Mouse (Mus musculus) 416B (cell line): ENCODE measurements around the gene Serhl.

ENCODE experiments used
- DNase-seq: peaks from one replicate; pipeline ENCODE4 v3.0.0; 2011; ENCODE audit warnings: low read depth

Serhl gene

DNA sequence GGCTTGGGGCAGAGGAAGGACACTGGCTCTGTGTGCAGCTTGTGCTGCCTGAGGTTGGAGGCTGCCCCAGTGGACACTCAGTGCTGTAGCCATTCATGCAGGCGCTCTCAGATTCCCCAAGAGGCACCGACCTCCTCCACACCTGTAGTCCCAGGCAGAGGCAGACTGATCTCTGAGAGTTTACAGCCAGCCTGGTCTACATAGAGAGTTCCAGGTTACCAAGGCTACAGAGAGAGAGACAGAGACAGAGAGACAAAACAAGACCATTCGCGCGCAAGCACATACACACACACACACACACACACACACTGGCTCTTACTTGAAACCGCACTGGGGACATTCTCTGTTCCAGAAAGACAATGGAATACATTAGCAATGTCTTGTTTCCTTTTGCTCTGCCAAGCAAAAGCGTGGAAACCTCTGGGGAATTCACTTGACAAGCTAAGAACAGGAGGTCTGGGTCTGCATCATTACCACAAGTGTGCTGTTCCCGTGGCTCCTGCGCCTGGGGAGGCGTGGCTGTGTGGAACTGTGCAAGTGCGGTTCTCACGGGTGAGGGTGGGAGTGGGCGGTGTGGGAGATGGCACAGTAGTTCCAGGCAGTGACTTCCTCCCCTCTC lies 5.2 kb upstream of the Serhl start:
- DNase-seq = no peak

DNA sequence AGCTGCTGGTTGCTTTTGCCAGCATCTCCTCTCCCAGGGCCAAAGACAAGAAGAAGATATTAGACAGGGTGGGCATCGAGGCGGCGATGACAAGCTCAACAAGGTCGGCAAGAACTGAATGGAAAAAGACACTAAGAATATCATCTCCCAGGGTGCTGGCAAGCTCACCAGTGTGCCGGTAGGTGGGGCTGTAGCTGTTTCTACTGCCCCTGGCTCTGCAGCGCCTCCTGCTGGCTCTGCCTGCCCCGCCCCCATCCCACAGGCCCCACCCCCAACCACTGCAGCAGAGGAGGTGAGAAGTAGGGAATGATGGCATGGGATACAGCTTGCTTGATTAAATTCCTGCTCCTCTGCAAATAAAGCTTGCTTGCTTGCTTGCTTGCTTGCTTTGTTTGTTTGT lies 3.4 kb upstream of the Serhl start:
- peak; percentile 77 for DNase-seq

DNA sequence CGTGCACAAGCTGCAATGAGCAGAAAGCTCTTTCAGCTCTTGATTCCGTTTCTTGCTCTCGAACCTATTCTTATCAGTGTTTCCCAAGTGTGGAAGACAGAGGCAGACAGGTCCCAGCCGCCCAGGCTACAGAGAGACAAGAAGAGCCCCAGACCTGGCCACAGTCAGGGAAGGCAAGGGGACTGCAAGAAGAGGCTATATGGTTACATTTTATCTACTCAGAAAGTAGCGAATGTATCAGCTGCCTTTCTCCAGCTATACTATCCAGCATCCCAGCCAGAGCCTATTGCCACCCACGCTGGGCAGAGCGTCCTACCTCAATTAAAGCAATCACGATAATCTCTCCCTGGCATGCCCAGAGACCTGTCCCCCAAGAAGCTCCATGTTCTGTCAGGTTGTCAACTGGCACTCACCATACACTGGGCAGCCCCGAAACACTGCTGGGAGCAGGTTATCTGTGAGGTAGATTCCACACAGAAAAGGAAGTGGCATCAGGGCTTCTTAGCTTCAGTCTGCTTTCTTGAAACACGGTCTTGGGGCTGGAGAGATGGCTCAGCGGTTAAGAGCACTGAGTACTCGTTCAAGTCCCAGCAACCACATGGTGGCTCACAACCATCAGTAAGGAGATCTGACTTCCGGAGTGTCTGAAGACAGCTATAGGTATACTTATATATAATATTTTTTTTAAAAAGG lies 2.5 kb upstream of the Serhl start:
- no peak for DNase-seq

DNA sequence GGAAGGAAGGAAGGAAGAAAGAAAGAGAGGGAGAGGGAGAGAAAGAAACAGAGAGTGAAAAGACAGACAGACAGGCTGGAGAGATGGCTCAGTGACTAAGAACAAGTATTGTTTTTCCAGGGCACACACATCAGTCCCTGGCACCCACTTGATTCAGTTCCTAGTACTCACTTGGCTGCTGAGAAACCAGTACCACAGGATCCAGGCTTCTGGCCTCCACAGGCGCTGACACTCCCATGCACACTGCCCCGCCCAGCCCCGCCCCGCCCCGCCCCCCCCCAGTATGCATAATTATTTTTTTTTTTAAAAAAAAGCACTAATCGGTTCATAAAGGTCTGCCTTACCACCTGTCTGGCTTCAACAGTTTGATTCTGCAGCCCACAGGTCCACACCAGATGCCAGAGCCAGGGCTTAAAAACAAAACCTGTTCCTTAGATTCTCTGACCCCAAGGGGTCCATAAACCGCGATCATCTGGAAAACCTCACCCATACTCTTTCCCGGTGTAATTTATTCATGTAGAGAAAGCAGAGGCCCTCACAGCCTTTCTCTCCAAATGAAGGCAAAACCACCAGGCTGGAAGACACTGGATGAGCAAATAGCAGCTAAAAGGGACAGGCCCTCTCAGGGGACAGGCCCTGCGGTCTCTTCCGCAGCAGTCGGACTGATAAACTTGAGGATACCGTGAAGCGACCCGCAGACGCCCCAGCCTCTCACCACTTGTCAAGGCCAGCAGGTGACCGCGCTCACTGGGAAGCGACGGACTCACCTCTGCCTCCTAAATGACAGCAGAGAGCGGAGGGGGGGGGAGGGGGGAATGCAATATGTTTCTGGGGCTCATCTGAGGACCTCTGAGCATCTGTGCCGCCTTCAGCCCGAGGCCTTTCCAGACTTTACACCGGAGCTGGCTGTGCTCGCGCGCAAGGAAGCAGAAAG lies 544 bp upstream of the Serhl start:
- DNase-seq = no peak

DNA sequence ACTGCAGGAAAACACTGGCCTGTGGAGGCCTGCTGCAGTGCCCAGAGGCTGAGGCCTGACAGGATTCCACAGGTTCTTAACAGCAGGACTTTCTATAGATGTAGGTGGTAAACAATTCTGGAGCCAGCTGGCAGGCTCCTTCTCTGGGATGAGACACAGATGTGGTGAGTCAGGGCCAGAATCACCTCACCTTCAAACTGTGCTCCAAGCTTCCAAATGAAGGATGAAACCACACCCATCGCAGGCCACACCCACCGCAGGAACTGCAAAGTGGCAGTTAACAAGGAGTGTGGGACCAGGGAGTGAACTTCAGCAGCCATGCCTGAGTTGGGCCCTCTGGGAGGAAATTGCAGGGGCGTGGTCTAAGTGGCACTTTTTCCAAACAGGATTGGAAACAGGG lies 1.6 kb downstream of the Serhl start:
- DNase-seq = no peak

DNA sequence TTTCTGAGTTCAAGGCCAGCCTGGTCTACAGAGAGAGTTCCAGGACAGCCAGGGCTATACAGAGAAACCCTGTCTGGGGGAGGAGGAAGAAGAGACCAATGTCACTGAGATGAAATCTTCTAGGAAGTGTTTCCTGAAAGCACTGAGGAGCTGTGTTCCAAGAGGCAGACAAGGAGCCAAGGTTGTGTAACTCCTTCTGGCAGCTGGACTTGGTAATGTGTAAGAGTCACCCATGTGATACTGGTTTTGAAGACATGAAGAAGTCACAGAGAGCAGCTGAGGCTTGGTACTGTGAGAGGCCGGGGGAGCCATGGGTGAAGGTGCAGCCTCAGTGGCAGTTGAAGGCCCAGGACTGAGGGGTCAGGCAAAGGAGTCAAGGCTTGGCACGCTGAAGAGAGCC lies 4.4 kb downstream of the Serhl start:
- DNase-seq = no peak

DNA sequence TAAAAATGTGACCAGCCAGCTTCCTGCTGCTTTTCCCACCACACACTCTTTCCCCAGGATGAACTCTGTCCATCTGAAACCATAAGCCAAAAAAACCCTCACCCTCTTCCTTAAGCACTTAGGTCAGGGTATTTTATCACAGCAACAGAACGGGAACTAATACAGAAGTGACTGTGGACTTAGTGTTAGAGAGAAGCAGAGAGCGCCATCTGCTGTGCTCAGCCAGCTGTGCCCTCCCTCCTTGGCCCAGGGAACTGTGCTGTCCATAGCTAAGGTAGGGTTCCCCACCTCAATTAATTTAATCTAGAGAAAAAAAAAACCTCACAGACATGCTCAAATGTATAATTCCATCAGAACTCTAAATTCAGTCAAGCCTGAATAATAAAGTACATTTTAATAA lies 6.6 kb downstream of the Serhl start:
- DNase-seq = peak; percentile 68

DNA sequence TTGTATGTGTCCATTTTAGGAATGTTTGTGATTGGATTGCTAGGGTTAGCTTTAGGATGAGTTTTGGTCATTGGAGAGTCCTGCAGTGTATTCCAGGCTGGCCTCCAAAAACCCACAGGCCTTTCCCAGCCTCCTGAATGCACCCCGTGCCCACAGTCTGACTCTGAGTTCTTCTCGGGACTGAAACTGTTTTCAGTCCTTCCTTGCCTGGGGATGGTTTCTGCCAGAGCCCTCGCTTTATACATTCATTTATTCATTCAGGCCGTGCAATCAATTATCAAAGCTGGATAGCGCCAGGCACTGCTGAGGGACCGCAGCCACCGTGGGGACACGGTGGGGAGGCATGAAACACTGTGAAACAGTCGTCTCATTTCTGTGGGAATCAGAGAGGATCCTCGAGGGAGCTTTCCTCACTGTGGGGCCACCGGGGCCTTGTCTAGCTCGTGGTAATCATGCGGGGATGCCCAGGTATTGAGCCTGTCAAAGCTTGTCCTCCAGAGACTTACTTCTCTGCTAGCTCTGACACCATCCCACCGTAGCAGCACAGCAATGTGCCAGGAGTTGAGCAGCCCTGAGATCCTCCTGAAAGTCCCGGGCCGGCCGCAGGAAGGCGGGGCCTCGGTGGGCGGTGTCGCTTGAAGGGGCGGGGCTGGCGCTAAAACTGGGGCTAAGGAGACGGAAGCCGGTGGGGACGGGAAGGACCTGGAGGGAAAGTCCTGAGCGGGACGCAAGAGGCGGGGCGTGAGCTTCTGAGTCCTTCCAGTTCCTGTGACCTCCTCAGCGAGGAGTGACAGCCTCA lies 10.4 kb downstream of the Serhl start:
- DNase-seq = peak; percentile 95

DNA sequence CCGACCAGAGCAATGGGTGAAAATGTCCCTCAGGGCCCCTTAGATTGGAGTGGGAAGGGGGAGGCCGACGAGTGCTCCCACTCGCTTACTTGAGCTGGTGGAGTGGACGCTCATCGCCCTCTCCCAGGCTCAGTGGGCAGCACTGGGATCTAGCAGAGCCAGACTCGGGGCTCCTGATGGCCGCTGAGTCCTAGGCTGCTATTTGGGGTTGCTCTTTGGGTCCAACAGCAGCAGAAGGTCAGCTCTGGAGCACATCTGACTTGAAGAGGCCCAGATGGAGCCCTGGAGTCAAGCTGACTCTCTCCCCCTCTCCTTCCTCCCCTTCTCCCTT lies 11.0 kb downstream of the Serhl start:
- no peak for DNase-seq

DNA sequence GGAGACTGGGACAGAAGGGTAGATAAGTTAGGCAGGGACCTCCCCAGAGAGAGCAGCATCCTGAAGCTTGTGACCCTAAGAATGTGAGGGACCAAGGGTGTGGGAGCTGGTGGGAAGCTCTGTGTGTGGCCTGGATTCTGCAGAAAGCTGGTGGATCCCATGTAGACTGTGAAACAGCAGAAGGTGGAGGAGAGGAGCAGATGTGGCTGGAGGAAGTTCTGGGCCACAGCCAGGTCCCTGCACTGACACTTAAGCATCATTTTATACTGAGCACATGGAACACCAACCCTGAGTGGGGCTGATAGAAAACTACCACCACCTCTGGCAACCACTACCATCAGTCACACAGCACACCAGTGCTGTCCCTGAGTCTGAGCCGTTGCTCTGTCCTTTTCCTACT lies 13.8 kb downstream of the Serhl start:
- no peak for DNase-seq

DNA sequence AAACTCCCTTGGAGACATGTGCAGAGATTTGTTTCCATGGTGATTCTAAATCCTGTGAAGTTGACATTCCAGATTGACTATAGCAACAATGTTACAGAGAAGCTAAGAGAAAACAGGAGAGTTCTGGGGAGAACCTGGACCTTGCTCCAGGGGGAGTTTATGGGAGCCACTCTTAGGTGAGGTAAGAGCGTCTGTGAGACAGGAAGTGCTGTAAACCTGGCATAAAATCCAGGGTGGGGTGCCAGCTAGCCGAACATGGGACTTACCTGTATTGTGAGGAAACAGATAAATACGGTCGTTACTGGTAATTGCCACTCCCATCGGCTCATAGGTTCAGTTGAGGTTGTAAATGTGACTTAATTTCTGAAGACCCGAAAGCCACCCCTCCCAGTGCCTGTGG lies 17.1 kb downstream of the Serhl start:
- no peak for DNase-seq

DNA sequence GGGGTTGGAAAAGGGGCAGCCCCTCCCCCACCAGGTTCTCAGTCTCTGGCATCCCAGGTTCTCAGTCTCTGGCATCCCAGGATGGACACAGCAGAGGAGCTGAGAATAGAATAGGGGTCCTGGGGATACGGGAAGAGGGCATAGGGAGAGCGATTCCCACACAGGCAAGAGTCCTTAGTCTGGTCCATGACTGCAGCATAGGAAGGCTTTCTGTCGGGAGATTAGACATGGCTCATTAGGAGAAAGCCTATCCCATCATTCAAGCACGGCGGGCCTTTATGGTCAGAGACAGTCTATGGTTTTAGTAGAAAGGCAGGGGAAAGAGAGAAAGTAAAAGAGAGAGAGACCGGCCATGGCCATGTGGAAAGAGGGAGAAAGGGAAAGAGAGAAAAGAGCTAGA lies 18.5 kb downstream of the Serhl start:
- no peak for DNase-seq

DNA sequence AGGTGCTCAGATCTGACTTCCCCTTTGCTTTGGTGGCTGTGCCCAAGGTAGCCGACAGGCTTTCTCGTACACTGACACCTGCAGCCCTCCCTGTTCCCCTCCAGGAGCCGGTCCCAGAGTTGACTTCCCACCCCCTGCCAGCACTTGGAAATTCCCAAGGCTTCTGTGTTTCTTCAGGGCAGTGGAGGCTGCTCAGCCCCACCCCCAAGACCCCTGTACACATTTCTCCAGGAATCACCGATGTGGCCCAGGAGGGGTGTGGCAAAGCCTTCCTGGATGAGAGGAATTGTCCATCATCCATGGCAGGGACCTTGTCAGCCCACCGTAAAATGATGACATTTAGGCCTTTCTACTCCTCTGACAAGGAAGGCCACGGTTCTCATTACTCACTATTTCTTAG lies 22.0 kb downstream of the Serhl start:
- no peak for DNase-seq

DNA sequence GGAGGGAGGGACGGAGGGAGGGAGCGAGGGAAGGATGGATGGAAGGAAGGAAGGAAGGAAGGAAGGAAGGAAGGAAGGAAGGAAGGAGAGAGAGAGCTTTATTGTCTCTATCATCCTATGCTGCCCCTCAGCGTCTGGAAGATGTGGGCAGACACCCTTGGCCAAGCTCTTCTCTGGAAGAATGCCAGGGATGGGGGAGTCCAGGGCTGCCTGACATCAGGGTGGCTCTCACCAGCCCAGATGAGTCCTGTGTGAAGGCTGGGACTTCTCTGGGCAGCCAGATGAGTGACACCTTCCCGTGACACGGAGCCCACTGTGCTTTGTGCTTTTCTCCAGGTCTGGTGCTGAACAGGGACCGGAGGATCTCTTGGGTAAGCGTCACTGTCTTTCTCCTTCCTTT lies 22.6 kb downstream of the Serhl start:
- no peak for DNase-seq

DNA sequence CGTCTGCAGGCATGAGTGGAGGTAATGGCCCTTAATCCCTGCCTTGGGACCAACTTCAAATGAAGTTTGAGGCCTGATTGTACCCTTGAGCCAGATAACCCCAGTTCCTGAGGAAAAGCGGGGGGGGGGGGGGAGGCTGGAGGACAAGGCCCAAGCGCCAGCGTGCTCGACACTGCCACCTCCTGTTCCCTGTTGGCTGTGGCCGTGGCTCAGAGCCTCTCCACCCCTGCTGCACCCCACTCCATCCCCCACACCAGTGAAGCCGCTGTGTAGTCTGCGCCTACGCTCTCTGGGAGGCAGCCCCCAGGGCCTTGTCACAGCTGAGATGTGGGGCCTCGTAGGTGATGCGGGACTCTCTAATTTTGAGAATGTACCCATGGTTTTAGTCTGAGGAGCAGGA lies 23.6 kb downstream of the Serhl start:
- DNase-seq = peak; percentile 45

DNA sequence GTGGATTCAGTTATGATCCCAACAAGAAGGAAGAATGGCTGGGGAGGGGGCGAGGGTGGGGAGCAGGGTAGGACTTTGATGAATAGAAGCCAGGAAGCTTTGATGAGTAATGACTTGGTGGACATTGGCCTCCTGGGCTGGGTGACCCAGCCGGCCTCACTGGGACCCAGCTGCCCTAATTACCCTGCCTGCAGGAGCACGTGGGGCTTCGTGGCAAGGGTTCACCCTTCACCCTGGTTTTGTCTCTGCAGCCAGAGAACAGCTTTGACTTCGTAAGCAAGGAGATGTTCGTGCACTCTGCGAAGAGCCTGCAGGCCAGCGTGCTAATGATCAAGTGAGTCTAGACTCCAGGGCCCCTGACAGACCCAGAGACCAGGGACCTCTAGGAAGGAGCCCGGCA lies 24.8 kb downstream of the Serhl start:
- no peak for DNase-seq

DNA sequence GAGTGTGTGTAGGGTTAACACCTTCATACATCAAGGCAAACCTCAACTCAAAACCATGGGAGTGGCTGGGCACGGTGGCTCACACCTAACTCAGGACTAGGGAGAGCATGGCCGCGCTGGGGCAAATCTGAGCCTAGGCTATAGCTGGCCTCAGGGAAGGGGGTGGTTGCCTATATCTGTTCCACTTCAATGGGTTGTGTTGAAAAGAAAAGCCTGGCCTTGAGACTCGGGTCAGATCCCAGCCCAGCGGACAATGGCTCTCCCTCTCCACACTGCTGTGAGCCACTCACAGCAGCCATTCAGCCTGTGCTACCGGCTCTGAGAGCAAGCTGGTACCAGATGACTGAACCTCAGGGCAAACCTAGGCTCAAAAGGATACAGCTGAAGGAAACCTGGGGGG lies 25.8 kb downstream of the Serhl start:
- DNase-seq = no peak

DNA sequence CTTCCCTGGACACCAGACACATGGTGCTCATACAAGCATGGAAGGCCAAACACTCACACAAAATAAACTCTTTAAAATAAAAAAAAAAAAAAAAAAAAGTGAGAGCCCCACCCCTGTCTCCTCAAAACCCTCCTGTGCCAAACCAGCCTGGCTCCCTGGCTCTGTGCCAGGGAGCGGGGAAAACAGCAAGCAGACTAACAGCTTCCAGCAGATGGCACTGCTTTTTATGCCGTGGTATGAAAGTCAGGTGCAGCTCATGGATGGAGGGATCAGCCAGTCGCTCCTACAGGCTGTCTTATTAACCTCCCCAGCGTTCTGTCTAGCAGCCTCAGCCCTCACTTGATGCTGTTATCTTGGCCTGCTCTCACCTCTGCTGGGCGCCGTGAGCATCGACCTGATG lies 29.1 kb downstream of the Serhl start:
- DNase-seq = peak; percentile 71

DNA sequence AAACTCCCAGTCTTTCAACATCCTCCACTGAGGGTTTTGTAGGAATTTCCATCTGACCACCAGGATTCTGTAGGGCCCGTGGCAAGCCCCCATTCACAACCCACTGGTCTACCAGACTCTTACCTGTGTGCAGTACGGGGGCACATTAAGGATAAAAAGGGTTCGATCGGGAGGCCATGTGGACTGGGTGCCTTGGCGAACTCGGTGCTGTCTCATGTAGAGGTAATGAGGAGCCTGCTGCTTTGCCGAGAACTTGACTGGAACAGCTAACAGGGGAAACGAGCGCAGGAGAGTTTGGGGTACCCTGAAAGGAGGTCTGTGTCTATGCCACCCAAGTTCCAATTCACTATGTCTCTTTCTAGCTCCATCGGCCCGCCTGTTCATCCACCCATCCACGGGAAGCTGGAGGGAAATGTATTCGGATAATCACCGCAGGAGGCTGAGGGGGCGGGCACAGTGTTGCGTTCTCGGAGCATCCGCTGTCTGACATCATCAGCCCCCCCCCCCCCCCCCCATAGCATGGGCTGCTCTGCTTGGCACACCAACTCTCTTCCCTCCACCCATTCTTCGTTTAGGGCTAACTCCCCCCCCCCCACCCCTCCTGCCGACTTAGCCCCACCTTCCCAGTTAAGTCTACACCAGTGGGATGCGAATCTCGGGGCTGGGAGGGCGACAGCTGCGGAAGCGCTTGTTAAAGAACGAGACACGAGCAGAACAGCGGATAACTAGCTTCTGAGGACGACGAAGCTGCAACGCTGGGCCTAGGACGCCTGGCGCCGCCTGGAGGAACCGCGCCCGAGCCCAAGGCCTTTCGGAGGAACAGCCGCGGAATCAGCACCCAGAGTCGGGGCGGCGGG lies 32.6 kb downstream of the Serhl start:
- peak; percentile 77 for DNase-seq

DNA sequence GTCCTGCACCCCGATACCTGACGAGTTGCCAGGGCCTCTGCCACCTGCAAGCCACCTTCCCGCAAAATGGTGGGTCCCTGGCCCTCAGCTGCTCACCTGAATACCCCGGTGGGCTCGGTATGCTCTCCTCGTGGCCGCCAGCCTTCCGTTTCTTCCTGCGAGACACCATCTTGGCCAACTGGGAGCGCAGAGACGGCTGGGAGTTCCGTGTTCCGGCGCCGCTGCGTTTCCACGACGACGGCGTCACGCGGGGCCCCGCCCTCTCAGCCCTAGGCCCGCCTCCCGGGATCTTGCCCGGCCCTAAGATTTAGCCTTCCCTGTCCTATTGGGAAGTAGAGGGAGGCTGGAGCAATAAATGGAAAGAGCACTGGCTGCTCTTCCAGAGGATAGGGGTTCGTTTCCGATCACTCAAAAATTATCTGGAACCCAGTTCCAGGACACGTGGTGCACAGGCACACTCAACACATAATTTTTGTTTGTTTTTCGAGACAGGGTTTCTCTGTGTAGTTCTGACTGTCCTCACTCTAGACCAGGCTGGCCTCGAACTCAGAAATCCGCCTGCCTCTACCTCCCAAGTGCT lies 33.4 kb downstream of the Serhl start, which contains the start of gene Rrp7a:
Rrp7a (minus strand) TSS at position 236 of the 580 bp plus-strand sequence.
- DNase-seq = peak; percentile 81

DNA sequence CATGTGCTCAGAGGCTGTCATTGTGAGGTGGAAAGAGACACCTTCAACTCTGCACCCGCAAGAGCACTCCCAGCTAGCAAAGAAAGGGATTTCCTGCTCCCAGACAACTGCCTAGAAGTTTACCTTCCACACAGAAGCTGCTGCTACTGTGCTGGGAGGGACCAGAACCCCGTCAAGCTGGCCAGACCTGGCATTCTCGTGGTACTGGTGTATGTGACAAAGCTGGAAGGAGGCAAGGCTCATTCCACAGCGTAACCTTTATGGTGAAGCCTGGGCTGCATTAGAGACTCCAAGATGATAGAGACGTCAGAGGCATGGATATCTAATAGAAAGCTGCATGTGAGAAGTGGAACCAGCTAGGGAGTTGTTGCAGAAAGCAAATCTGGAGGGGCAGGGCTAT lies 35.3 kb downstream of the Serhl start:
- no peak for DNase-seq
